Comparison of ENCODE assay signal across 8 mouse cellular contexts in genomic region chr9:3019835-3020727, GRCm38 (mm10). TPM values are rescaled to one million over a fixed set of nuclear protein-coding genes. Genes with fewer than 3 reads are reported as not detected.
A peak's percentile ranks its signal among the peaks of the same experiment; 100 is the strongest.
DNase-seq lines count a peak whose midpoint lies in the region; ATAC-seq lines count a peak whose summit lies in the region.
"Not testable (repeated sequence)": the region's sequence is repeated elsewhere in the genome, so short reads cannot be mapped to it uniquely, and the experiment has no call there.
"Had no signal": no experiment of that assay in that cellular context is flagged by ENCODE, and none has a peak within 500 bp of the region (broad histone marks: within the 10 kb centered on the region; RNA-seq: fewer than 3 reads in every experiment).

No protein-coding gene starts in this region.

- not testable (repeated sequence) for H3K36me3 ChIP-seq in midbrain, embryonic 11.5 days (ENCODE audit: control insufficient read depth, insufficient read depth, low read length)

- not testable (repeated sequence) for H3K9ac ChIP-seq in midbrain, embryonic 11.5 days (ENCODE audit: low read length)

- H3K9me3 ChIP-seq in midbrain, embryonic 11.5 days (ENCODE audit: control insufficient read depth, low read length): not testable (repeated sequence)

- peak; percentile 60 for ATAC-seq in midbrain, embryonic 11.5 days (ENCODE audit: low FRiP score)

- WGBS in midbrain, embryonic 11.5 days: 75% methylated on average over 11 of the region's 19 CpGs

- not testable (repeated sequence) for H3K27me3 ChIP-seq in midbrain, embryonic 11.5 days (ENCODE audit: control insufficient read depth, insufficient read depth, low read length)

- H3K4me3 ChIP-seq in midbrain, embryonic 11.5 days (ENCODE audit: low read depth, low read length): not testable (repeated sequence)

- not testable (repeated sequence) for H3K4me2 ChIP-seq in midbrain, embryonic 11.5 days

- intact Hi-C loops in heart, postnatal 25 days (cut with DNase I); left cerebral cortex, postnatal 4 days (cut with DNase I): not testable (repeated sequence)

- H3K4me1 ChIP-seq in midbrain, embryonic 11.5 days (ENCODE audit: control insufficient read depth, insufficient read depth, low read length): not testable (repeated sequence)

- DNase-seq in cerebellum, adult 9-10 months: peak; percentile 46
- DNase-seq in frontal cortex, postnatal 14 days (ENCODE audit: low spot score in 2 of 2): peak; percentile 13 to 73
- DNase-seq in heart, postnatal 25 days (ENCODE audit: low spot score): peak; percentile 12
- DNase-seq in kidney, postnatal 14 days: peak; percentile 96
- peak; percentile 20 for DNase-seq in left cerebral cortex, postnatal 4 days
- DNase-seq in midbrain, embryonic 11.5 days (ENCODE audit: low spot score, missing footprints): not testable (repeated sequence)
- DNase-seq in spleen, adult 12 weeks (ENCODE audit: low spot score): peak; percentile 89

- not testable (repeated sequence) for H3K27ac ChIP-seq in midbrain, embryonic 11.5 days (ENCODE audit: low read depth, low read length)

RNA-seq across cellular contexts. Expression of gene Gm10719, which starts 2.9 kb away (rescaled TPM):
- not detected for total RNA-seq in heart, postnatal 25 days (2021)
- total RNA-seq in left cerebral cortex, postnatal 4 days (2021): 1 to 10 TPM; 1.8 to 3.5 TPM
- 0.29 and 0.37 TPM in 2 replicates for polyA plus RNA-seq in midbrain, embryonic 11.5 days (2014; fragmentation: Nextera tagmentation; extraction: Ambion mirVana)

RNA-seq across cellular contexts. Expression of gene Gm10718, which starts 3.3 kb away (rescaled TPM):
- not detected for total RNA-seq in heart, postnatal 25 days (2021)
- 1 to 10 TPM; 3.1 to 3.3 TPM for total RNA-seq in left cerebral cortex, postnatal 4 days (2021)
- 0.44 TPM in 1 of 2 replicates, not detected in the other for polyA plus RNA-seq in midbrain, embryonic 11.5 days (2014; fragmentation: Nextera tagmentation; extraction: Ambion mirVana)

RNA-seq across cellular contexts. Expression of gene Gm10720, which starts 4.6 kb away (rescaled TPM):
- total RNA-seq in heart, postnatal 25 days (2021): not detected
- total RNA-seq in left cerebral cortex, postnatal 4 days (2021): not detected
- not detected in 2 replicates for polyA plus RNA-seq in midbrain, embryonic 11.5 days (2014; fragmentation: Nextera tagmentation; extraction: Ambion mirVana)
- polyA plus RNA-seq: heart, embryonic 13.5 days had no signal

RNA-seq across cellular contexts. Expression of gene Gm10717, which starts 5.1 kb away (rescaled TPM):
- not detected for total RNA-seq in heart, postnatal 25 days (2021)
- 1 to 10 TPM in 1 of 2 experiments, under 1 TPM in 1; 0.90 to 1.3 TPM for total RNA-seq in left cerebral cortex, postnatal 4 days (2021)
- polyA plus RNA-seq in midbrain, embryonic 11.5 days (2014; fragmentation: Nextera tagmentation; extraction: Ambion mirVana): 0.26 TPM in 1 of 2 replicates, not detected in the other

RNA-seq across cellular contexts. Expression of gene Gm10721, which starts 7.1 kb away (rescaled TPM):
- under 1 TPM in 1 of 2 experiments, not detected in 1; 0.78 TPM for total RNA-seq in heart, postnatal 25 days (2021)
- total RNA-seq in left cerebral cortex, postnatal 4 days (2021): 1 to 10 TPM in 1 of 2 experiments, under 1 TPM in 1; 0.86 to 1.8 TPM
- polyA plus RNA-seq in midbrain, embryonic 11.5 days (2014; fragmentation: Nextera tagmentation; extraction: Ambion mirVana): not detected in 2 replicates
